Mouse (Mus musculus) forebrain, embryonic 13.5 days (tissue): ENCODE results near the gene Tnfaip8l2. TPM values are rescaled to one million over a fixed set of nuclear protein-coding genes. Genes with fewer than 3 reads are reported as not detected.

Source experiments
- ATAC-seq: fragments of 200-750 bp; cut with Nextera tagmentation; 2 replicates; pipeline ENCODE4 v1.8.0; 2017
- H3K27ac ChIP-seq: fragments of 300-500 bp; sonication (generic); 2 replicates; pipeline ENCODE4 v1.5.1; 2015; ENCODE audit warnings: inconsistent platforms, mild to moderate bottlenecking, moderate library complexity
- H3K27me3 ChIP-seq: fragments of 300-500 bp; sonication (generic); 2 replicates; pipeline ENCODE4 v1.6.1; 2015; ENCODE audit warnings: mild to moderate bottlenecking, inconsistent platforms
- H3K36me3 ChIP-seq: fragments of 300-500 bp; sonication (generic); 2 replicates; pipeline ENCODE4 v1.6.1; 2015; ENCODE audit warnings: mild to moderate bottlenecking, inconsistent platforms; ENCODE audit not compliant: poor library complexity, severe bottlenecking
- H3K4me1 ChIP-seq: fragments of 300-500 bp; sonication (generic); 2 replicates; pipeline ENCODE4 v1.6.1; 2015; ENCODE audit warnings: inconsistent platforms
- H3K4me2 ChIP-seq: fragments of 300-500 bp; sonication (generic); 2 replicates; pipeline ENCODE4 v1.6.1; 2015; ENCODE audit warnings: inconsistent platforms, mild to moderate bottlenecking, moderate library complexity
- H3K4me3 ChIP-seq: fragments of 300-500 bp; sonication (generic); 2 replicates; pipeline ENCODE4 v1.5.1; 2015; ENCODE audit warnings: mild to moderate bottlenecking, inconsistent platforms
- H3K9ac ChIP-seq: fragments of 300-500 bp; sonication (generic); 2 replicates; pipeline ENCODE4 v1.6.1; 2015; ENCODE audit warnings: mild to moderate bottlenecking, inconsistent platforms
- H3K9me3 ChIP-seq: fragments of 300-500 bp; sonication (generic); replicated peaks from 2 replicates; pipeline ENCODE4 v1.6.1; 2016; ENCODE audit warnings: inconsistent platforms
- WGBS: fragments of 180-500 bp; shearing (Covaris S2); methylation state at CpG from one replicate; pipeline ENCODE4 v1.1.7; 2015; 5-methylcytosine and 5-hydroxymethylcytosine counted together
- polyA plus RNA-seq: library from polyadenylated mRNA; unstranded; fragments of >200 nt; fragmentation: Nextera tagmentation; extraction: Ambion mirVana; gene quantifications from 2 replicates; pipeline ENCODE4 v1.2.1, GENCODE M21; 2015

Gene Tnfaip8l2
- polyA plus RNA-seq, 1 experiment from 2014 or later, result 1.2 TPM

- Histone ChIP-seq H3K4me2 (peak overlapping the region; percentile 42; the same call in 1 of the 2 replicates), H3K27ac (no peak overlapping the region), H3K9me3 (no peaks in the 10 kb centered on the region), H3K4me1 (peaks cover 20% of the 10 kb centered on the region), H3K36me3 (peaks cover 62% of the 10 kb centered on the region), H3K27me3 (peaks cover 58% of the 10 kb centered on the region), H3K9ac (0 out of 2 replicates have a peak overlapping the region, but pooled peaks have one; percentile 35), H3K4me3 (peak overlapping the region; percentile 8)
- no peak for ATAC-seq
- whole genome bisulfite sequencing, result 10% methylated on average over 60 of the region's 84 CpGs
Measured at GRCm38 (mm10) chr3:95172526-95173255, 30.5 kb upstream of the Tnfaip8l2 start.

DNA sequence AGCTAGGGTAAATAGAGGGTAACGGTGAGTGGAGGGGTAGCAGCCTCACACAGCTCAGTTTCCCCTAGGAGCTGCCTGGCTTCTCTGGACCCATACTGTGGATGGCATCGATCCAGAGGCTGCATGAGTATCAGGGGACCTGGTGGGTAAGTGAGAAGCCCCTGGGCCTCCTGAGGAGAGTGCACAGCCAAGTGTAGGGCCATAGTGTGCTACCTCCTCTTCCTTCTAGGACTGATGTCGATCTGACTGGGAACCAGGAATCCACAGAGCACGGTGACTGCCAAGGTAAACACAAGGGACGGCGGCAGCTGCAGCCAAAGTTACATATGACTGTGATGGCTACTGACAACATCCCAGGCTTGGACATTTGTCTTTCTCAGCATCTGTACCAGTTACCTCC is 28.9 kb upstream of the Tnfaip8l2 start:
- Histone ChIP-seq H3K4me2 (no peak overlapping the region), H3K9ac (no peak overlapping the region), H3K27me3 (peaks cover 58% of the 10 kb centered on the region), H3K4me3 (no peak overlapping the region), H3K27ac (no peak overlapping the region), H3K9me3 (no peaks in the 10 kb centered on the region), H3K36me3 (peaks cover 78% of the 10 kb centered on the region), H3K4me1 (peaks cover 20% of the 10 kb centered on the region)
- no peak for ATAC-seq
- WGBS, result 82% methylated on average over 6 of the region's 6 CpGs

DNA sequence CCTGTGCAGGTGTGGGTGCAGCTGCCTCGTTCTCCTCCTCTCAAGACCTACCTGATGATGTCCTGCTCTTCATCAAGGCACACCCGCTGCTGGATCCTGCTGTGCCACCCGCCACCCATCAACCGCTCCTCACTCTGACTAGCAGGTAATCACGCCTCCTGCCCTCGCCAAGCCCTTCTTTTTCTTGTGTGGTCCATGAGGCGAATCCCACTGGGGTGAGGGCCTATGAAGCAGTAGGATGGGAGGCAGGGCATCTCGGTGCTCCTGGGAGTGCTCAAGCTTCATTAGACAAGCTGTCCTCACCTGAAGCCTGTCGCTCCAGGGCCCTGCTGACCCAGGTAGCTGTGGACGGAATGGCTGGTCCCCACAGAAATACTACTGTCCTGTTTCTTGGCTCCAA is 27.8 kb upstream of the Tnfaip8l2 start:
- no peak overlapping the region for H3K9ac ChIP-seq
- no peak overlapping the region for H3K4me2 ChIP-seq
- ATAC-seq, result no peak
- H3K36me3 ChIP-seq, result peaks cover 89% of the 10 kb centered on the region
- 89% methylated on average over 10 of the region's 10 CpGs for WGBS
- no peak overlapping the region for H3K4me3 ChIP-seq
- H3K9me3 ChIP-seq, result no peaks in the 10 kb centered on the region
- H3K27me3 ChIP-seq, result peaks cover 55% of the 10 kb centered on the region
- H3K4me1 ChIP-seq, result peaks cover 20% of the 10 kb centered on the region
- no peak overlapping the region for H3K27ac ChIP-seq

- Histone ChIP-seq H3K27me3 (peaks cover 12% of the 10 kb centered on the region), H3K4me2 (no peak overlapping the region), H3K27ac (no peak overlapping the region), H3K9ac (no peak overlapping the region), H3K36me3 (peaks cover 60% of the 10 kb centered on the region), H3K9me3 (no peaks in the 10 kb centered on the region), H3K4me3 (no peak overlapping the region), H3K4me1 (peaks cover 32% of the 10 kb centered on the region)
- 90% methylated on average over 5 of the region's 5 CpGs for WGBS
- no peak for ATAC-seq
Measured at GRCm38 (mm10) chr3:95164840-95165239, 22.7 kb upstream of the Tnfaip8l2 start.

DNA sequence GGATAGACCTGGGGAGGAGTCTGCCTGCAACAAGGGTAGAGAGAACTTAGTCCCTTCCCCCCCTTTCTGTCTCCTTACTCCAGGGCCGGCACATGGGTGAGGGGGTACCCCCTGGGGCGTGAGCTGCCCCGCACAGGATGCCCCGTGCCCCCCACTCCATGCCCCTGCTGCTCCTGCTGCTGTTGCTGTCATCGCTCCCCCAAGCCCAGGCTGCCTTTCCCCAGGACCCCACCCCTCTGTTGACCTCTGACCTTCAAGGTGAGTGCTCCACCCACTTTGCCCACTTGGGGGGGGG is 22.0 kb upstream of the Tnfaip8l2 start:
- ATAC-seq, result no peak
- Histone ChIP-seq H3K9me3 (no peaks in the 10 kb centered on the region), H3K4me1 (peaks cover 38% of the 10 kb centered on the region), H3K9ac (0 out of 2 replicates have a peak overlapping the region, but pooled peaks have one; percentile 41), H3K27me3 (peaks cover 7% of the 10 kb centered on the region; the same call in 1 of the 2 replicates), H3K4me2 (peak overlapping the region; percentile 70; the same call in 1 of the 2 replicates), H3K36me3 (peaks cover 53% of the 10 kb centered on the region), H3K27ac (no peak overlapping the region), H3K4me3 (no peak overlapping the region)
- 73% methylated on average over 4 of the region's 5 CpGs for WGBS

GRCm38 (mm10) chr3:95163419-95164255 is 21.5 kb upstream of the Tnfaip8l2 start:
- no peak overlapping the region; the same call in 1 of the 2 replicates for H3K27ac ChIP-seq
- peaks cover 38% of the 10 kb centered on the region for H3K4me1 ChIP-seq
- H3K36me3 ChIP-seq, result peaks cover 48% of the 10 kb centered on the region
- H3K27me3 ChIP-seq, result 0 out of 2 replicates have a peak, but pooled peaks cover 5% of the 10 kb centered on the region
- WGBS, result 68% methylated on average over 11 of the region's 11 CpGs
- ATAC-seq, result no peak
- H3K9ac ChIP-seq, result peak overlapping the region; percentile 41
- H3K9me3 ChIP-seq, result no peaks in the 10 kb centered on the region
- H3K4me2 ChIP-seq, result peak overlapping the region; percentile 70
- peak overlapping the region; percentile 20; the same call in 1 of the 2 replicates for H3K4me3 ChIP-seq

DNA sequence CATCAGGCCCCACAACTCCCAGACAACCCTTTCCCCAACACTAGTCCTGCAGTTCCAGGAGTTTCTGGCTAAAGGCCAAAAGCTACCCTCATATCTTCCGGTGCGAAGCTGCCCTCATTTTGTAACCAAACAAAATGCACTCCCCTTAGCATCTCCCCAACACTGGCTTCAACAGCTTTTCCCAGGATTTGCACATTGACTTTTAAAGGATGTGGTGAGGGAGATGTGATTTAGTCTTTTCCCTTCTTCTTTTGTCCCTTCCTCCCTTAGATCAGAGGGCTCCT is 20.1 kb upstream of the Tnfaip8l2 start:
- WGBS, result 19% methylated on average over 2 of the region's 2 CpGs
- Histone ChIP-seq H3K9me3 (no peaks in the 10 kb centered on the region), H3K4me3 (peak overlapping the region; percentile 88), H3K4me2 (peak overlapping the region; percentile 70), H3K36me3 (peaks cover 34% of the 10 kb centered on the region), H3K9ac (peak overlapping the region; percentile 89), H3K27me3 (0 out of 2 replicates have a peak, but pooled peaks cover 5% of the 10 kb centered on the region), H3K27ac (peak overlapping the region; percentile 70), H3K4me1 (peaks cover 38% of the 10 kb centered on the region)
- ATAC-seq, result no peak

DNA sequence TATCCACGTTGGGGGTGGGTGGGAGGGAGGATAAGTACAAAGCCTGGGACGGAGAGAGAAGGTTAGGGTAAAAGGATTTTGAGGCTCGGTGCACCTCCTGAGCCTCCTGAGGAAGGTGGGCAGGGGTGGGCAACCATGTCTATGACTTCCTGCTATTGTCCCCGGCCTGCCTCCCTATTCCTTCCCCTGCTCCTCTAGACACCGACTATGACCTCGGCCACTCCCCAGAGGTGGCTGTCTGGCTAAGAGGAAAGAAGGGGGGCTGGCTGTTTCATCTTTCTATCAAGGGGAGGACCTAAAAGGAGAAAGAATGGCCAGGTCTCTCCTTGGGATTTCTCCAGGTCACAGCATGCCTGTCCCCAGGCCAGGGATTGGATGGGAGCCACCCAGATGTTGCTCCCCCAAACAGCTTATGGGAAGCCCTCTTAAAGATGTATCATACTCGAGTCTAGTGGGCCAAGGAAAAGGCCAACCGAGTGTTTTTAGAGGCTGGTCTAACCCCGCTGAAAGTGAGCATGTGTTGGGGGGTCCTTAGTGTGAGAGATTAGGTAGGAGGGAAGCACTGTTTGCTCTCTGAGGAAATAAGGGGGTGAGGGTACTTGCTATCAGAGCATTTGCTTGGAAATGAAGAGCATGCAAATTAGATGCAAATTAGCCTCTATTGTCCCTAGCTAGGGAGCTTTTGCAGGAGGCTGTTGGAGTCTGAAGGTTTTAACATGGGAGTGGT is 19.6 kb upstream of the Tnfaip8l2 start:
- Histone ChIP-seq H3K4me2 (peak overlapping the region; percentile 70), H3K9ac (peak overlapping the region; percentile 89), H3K4me3 (peak overlapping the region; percentile 88), H3K36me3 (peaks cover 29% of the 10 kb centered on the region), H3K27ac (peak overlapping the region; percentile 70), H3K27me3 (0 out of 2 replicates have a peak, but pooled peaks cover 5% of the 10 kb centered on the region), H3K4me1 (peaks cover 38% of the 10 kb centered on the region), H3K9me3 (no peaks in the 10 kb centered on the region)
- no peak for ATAC-seq
- 3% methylated on average over 8 of the region's 9 CpGs for WGBS

- peak; percentile 14 for ATAC-seq
- H3K9me3 ChIP-seq, result no peaks in the 10 kb centered on the region
- WGBS, result under 1% methylated on average over 29 of the region's 30 CpGs
Measured at GRCm38 (mm10) chr3:95161041-95161551, 18.9 kb upstream of the Tnfaip8l2 start.

GRCm38 (mm10) chr3:95159987-95160963 is 18.1 kb upstream of the Tnfaip8l2 start, which contains the start of gene Sema6c:
TSS of gene Sema6c (plus strand) at chr3:95160457.
- peak within 1 kb of the TSS; percentile 70 for H3K27ac ChIP-seq
- peak within 1 kb of the TSS; percentile 89 for H3K9ac ChIP-seq
- H3K36me3 ChIP-seq, result peaks cover 14% of the 10 kb centered on the region
- H3K27me3 ChIP-seq, result 0 out of 2 replicates have a peak, but pooled peaks cover 5% of the 10 kb centered on the region
- peaks cover 38% of the 10 kb centered on the region for H3K4me1 ChIP-seq
- peak within 1 kb of the TSS; percentile 70 for H3K4me2 ChIP-seq
- no peaks in the 10 kb centered on the region for H3K9me3 ChIP-seq
- under 1% methylated on average over 63 of the region's 66 CpGs for WGBS
- peak; percentile 98 for ATAC-seq
- peak within 1 kb of the TSS; percentile 88 for H3K4me3 ChIP-seq

More at GRCm38 (mm10) chr3:95161041-95161551, 18.9 kb upstream of the Tnfaip8l2 start:
- peak overlapping the region; percentile 89 for H3K9ac ChIP-seq
- peaks cover 38% of the 10 kb centered on the region for H3K4me1 ChIP-seq
- H3K27me3 ChIP-seq, result 0 out of 2 replicates have a peak, but pooled peaks cover 5% of the 10 kb centered on the region
- H3K27ac ChIP-seq, result peak overlapping the region; percentile 70
- peaks cover 22% of the 10 kb centered on the region for H3K36me3 ChIP-seq
- peak overlapping the region; percentile 88 for H3K4me3 ChIP-seq
- H3K4me2 ChIP-seq, result peak overlapping the region; percentile 70
